Mouse (Mus musculus) MEL (cell line): ENCODE results near the gene Rhof. TPM values are rescaled to one million over a fixed set of nuclear protein-coding genes. Genes with fewer than 3 reads are reported as not detected.
A peak's percentile ranks its signal among the peaks of the same experiment; 100 is the strongest.

Experiments used
- DNase-seq: peaks from one replicate; pipeline ENCODE4 v3.0.0; 2011; ENCODE audit warnings: low read depth, low spot score
- H3K27ac ChIP-seq: 2 replicates; pipeline ENCODE4 v1.5.1; 2012; ENCODE audit warnings: low read depth, mild to moderate bottlenecking, control low read depth, low read length, moderate library complexity; ENCODE audit not compliant: control insufficient read depth
- H3K27me3 ChIP-seq, 2 experiments: fragments of 150-350 bp in 1 of 2; sonication (generic) in 1 of 2; 2 replicates each; pipeline ENCODE4 v1.6.1; 2012; ENCODE audit warnings: low read length in 2 of 2, mild to moderate bottlenecking in 2 of 2, improper control_type of control experiment in 1 of 2, moderate library complexity in 1 of 2; ENCODE audit not compliant: insufficient read depth in 2 of 2, control insufficient read depth in 1 of 2
- H3K36me3 ChIP-seq, 2 experiments: 2 replicates each; pipeline ENCODE4 v1.6.1; 2012 to 2014; ENCODE audit warnings: low read length in 2 of 2, improper control_type of control experiment in 1 of 2, inconsistent platforms in 1 of 2, mild to moderate bottlenecking in 1 of 2; ENCODE audit not compliant: insufficient read depth in 2 of 2, control insufficient read depth in 1 of 2
- H3K4me1 ChIP-seq, 2 experiments: fragments of 150-350 bp in 1 of 2; sonication (generic) in 1 of 2; 2 replicates each; pipeline ENCODE4 v1.6.1; 2012; ENCODE audit warnings: low read length in 2 of 2, improper control_type of control experiment in 1 of 2, mild to moderate bottlenecking in 1 of 2; ENCODE audit not compliant: insufficient read depth in 2 of 2, control insufficient read depth in 1 of 2
- H3K4me3 ChIP-seq, 2 experiments: fragments of 150-350 bp in 1 of 2; sonication (generic) in 1 of 2; 2 replicates each; pipeline ENCODE4 v1.5.1; 2012; ENCODE audit warnings: low read depth in 2 of 2, low read length in 2 of 2, mild to moderate bottlenecking in 2 of 2, moderate library complexity in 2 of 2, control low read depth in 1 of 2, improper control_type of control experiment in 1 of 2; ENCODE audit not compliant: control insufficient read depth in 1 of 2, insufficient read depth in 1 of 2
- H3K79me2 ChIP-seq: 2 replicates; pipeline ENCODE4 v1.6.1; 2012; ENCODE audit warnings: mild to moderate bottlenecking, low read length, moderate library complexity; ENCODE audit not compliant: control insufficient read depth, poor library complexity, insufficient read depth
- H3K9ac ChIP-seq: 2 replicates; pipeline ENCODE4 v1.6.1; 2012; ENCODE audit warnings: low read depth, mild to moderate bottlenecking, control low read depth, low read length, moderate library complexity; ENCODE audit not compliant: control insufficient read depth, poor library complexity, severe bottlenecking
- H3K9me3 ChIP-seq: fragments of 150-350 bp; sonication (generic); replicated peaks from 2 replicates; pipeline ENCODE4 v1.6.1; 2012; ENCODE audit warnings: mild to moderate bottlenecking, low read length, improper control_type of control experiment, moderate library complexity; ENCODE audit not compliant: insufficient read depth
- CTCF ChIP-seq, 3 experiments: IDR thresholded peaks in 2 of 3; conservative IDR thresholded peaks in 1 of 3; 2 replicates each; pipeline ENCODE4 v1.5.1; 2011 to 2012; ENCODE audit warnings: low read length in 3 of 3, low read depth in 2 of 3, mild to moderate bottlenecking in 2 of 3, improper control_type of control experiment in 1 of 3, inconsistent platforms in 1 of 3, mixed read lengths in 1 of 3, moderate library complexity in 1 of 3; ENCODE audit not compliant: control insufficient read depth in 1 of 3, insufficient read depth in 1 of 3, poor library complexity in 1 of 3, severe bottlenecking in 1 of 3
- E2F4 ChIP-seq: IDR thresholded peaks from 2 replicates; pipeline ENCODE4 v1.6.1; 2011; ENCODE audit warnings: low read depth, low read length, improper control_type of control experiment, borderline replicate concordance
- ELF1 ChIP-seq: IDR thresholded peaks from 2 replicates; pipeline ENCODE4 v1.6.1; 2014; ENCODE audit warnings: low read depth, mild to moderate bottlenecking, inconsistent platforms, low read length, improper control_type of control experiment, moderate library complexity
- EP300 ChIP-seq, 2 experiments: IDR thresholded peaks; 2 replicates each; pipeline ENCODE4 v1.6.1; 2011; ENCODE audit warnings: improper control_type of control experiment in 2 of 2, low read length in 2 of 2, low read depth in 1 of 2, mild to moderate bottlenecking in 1 of 2
- JUND ChIP-seq: IDR thresholded peaks from 2 replicates; pipeline ENCODE4 v1.6.1; 2011; ENCODE audit warnings: low read depth, mild to moderate bottlenecking, improper control_type of control experiment, low read length
- MAX ChIP-seq: IDR thresholded peaks from 2 replicates; pipeline ENCODE4 v1.6.1; 2011; ENCODE audit warnings: low read length, improper control_type of control experiment
- MAZ ChIP-seq: IDR thresholded peaks from 2 replicates; pipeline ENCODE4 v1.6.1; 2012; ENCODE audit warnings: low read depth, mild to moderate bottlenecking, inconsistent platforms, low read length, improper control_type of control experiment
- MEF2A ChIP-seq: IDR thresholded peaks from 2 replicates; pipeline ENCODE4 v1.6.1; 2014; ENCODE audit warnings: low read depth, mild to moderate bottlenecking, inconsistent platforms, low read length, improper control_type of control experiment; ENCODE audit not compliant: poor library complexity, insufficient replicate concordance, severe bottlenecking; ENCODE audit errors: extremely low read depth
- MYB ChIP-seq: IDR thresholded peaks from 2 replicates; pipeline ENCODE4 v1.6.1; 2011; ENCODE audit warnings: mild to moderate bottlenecking, low read depth, low read length, improper control_type of control experiment
- MYC ChIP-seq: IDR thresholded peaks from 2 replicates; pipeline ENCODE4 v1.6.1; 2011; ENCODE audit warnings: low read depth, mild to moderate bottlenecking, low read length, improper control_type of control experiment, moderate library complexity
- NELFE ChIP-seq: IDR thresholded peaks from 2 replicates; pipeline ENCODE4 v1.6.1; 2011; ENCODE audit warnings: low read depth, low read length, improper control_type of control experiment
- POLR2AphosphoS2 ChIP-seq: IDR thresholded peaks from 2 replicates; pipeline ENCODE4 v1.6.1; 2011; ENCODE audit warnings: low read length, improper control_type of control experiment
- POLR2AphosphoS5 ChIP-seq: IDR thresholded peaks from 2 replicates; pipeline ENCODE4 v1.6.1; 2012; ENCODE audit warnings: low read depth, borderline replicate concordance, mild to moderate bottlenecking, inconsistent platforms, low read length, moderate library complexity, mixed read lengths
- RAD21 ChIP-seq: IDR thresholded peaks from 2 replicates; pipeline ENCODE4 v1.6.1; 2011; ENCODE audit warnings: mild to moderate bottlenecking, low read depth, low read length, improper control_type of control experiment
- RCOR1 ChIP-seq: IDR thresholded peaks from 2 replicates; pipeline ENCODE4 v1.6.1; 2012; ENCODE audit warnings: low read depth, mild to moderate bottlenecking, inconsistent platforms, low read length, improper control_type of control experiment
- TBP ChIP-seq: IDR thresholded peaks from 2 replicates; pipeline ENCODE4 v1.8.0; 2011; ENCODE audit warnings: low read depth, low read length, improper control_type of control experiment
- UBTF ChIP-seq: IDR thresholded peaks from 2 replicates; pipeline ENCODE4 v1.6.1; 2012; ENCODE audit warnings: low read depth, mild to moderate bottlenecking, inconsistent platforms, low read length, improper control_type of control experiment, moderate library complexity, borderline replicate concordance; ENCODE audit not compliant: insufficient read depth
- ZC3H11A ChIP-seq: IDR thresholded peaks from 2 replicates; pipeline ENCODE4 v1.6.1; 2012; ENCODE audit warnings: low read depth, mild to moderate bottlenecking, inconsistent platforms, low read length, improper control_type of control experiment
- ZKSCAN1 ChIP-seq: IDR thresholded peaks from 2 replicates; pipeline ENCODE4 v1.6.1; 2012; ENCODE audit warnings: low read depth, mild to moderate bottlenecking, inconsistent platforms, low read length, improper control_type of control experiment, moderate library complexity
- ZNF384 ChIP-seq: IDR thresholded peaks from 2 replicates; pipeline ENCODE4 v1.6.1; 2012; ENCODE audit warnings: low read depth, mild to moderate bottlenecking, inconsistent platforms, low read length, improper control_type of control experiment
- polyA plus RNA-seq, 2 experiments: library from polyadenylated mRNA; stranded (reverse) in 1 of 2; unstranded in 1 of 2; fragments of >175 nt in 1 of 2; fragments of >200 nt in 1 of 2; gene quantifications; 2 replicates each; pipeline versions ENCODE4 v1.2.1 to v1.2.4; 2012; ENCODE audit warnings: low replicate concordance in 2 of 2, low read depth in 1 of 2; ENCODE audit not compliant: insufficient read length in 2 of 2, insufficient read depth in 1 of 2, missing spikeins in 1 of 2
- total RNA-seq: library from RNA; depleted of rRNA; stranded (reverse); fragments of 300-350 nt; gene quantifications from 2 replicates; pipeline ENCODE4 v1.2.3, GENCODE M21; 2012

Gene Rhof
- total and polyA plus RNA-seq, 3 experiments, result 2.5 to 10.4 TPM; not detected in 1

- TF ChIP-seq MEF2A (no peak), ZKSCAN1 (no peak), ELF1 (no peak), MAX (no peak), POLR2AphosphoS2 (no peak), MYC (no peak), NELFE (no peak), MYB (no peak), POLR2AphosphoS5 (no peak), JUND (no peak), RCOR1 (no peak), RAD21 (no peak), EP300 (IDR thresholded peaks at IDR 0.05; ENCODE audit: low read depth in 1 of 2, low read length in 2 of 2) (no peak), CTCF (IDR thresholded peaks at IDR 0.05 in 2 of 3, conservative IDR thresholded peaks at IDR 0.05 in 1 of 3; ENCODE audit: control insufficient read depth in 1 of 3, insufficient read depth in 1 of 3, low read depth in 2 of 3, low read length in 3 of 3, poor library complexity in 1 of 3, severe bottlenecking in 1 of 3) (no peak), MAZ (no peak), UBTF (no peak), E2F4 (no peak), ZC3H11A (no peak), TBP (no peak)
- no peaks in the 10 kb centered on the region for H3K9me3 ChIP-seq
- H3K4me1 ChIP-seq, result peaks cover 7 to 17% of the 10 kb centered on the region in 2 experiments; a peak in 3 of 4 replicates
- H3K79me2 ChIP-seq, result no peaks in the 10 kb centered on the region; the same call in 1 of the 2 replicates
- no peak overlapping the region for H3K9ac ChIP-seq
- no peak for DNase-seq
- H3K27ac ChIP-seq, result no peak overlapping the region
- H3K27me3 ChIP-seq, result no peaks in the 10 kb centered on the region
- H3K36me3 ChIP-seq, result peaks cover 0 to 5% of the 10 kb centered on the region in 2 experiments; a peak in 1 of 4 replicates
- H3K4me3 ChIP-seq, result no peak overlapping the region
Measured at GRCm38 (mm10) chr5:123080041-123080440, 52.5 kb downstream of the Rhof start.

GRCm38 (mm10) chr5:123079568-123079967, 52.9 kb downstream of the Rhof start:
- peaks cover 8 to 21% of the 10 kb centered on the region in 2 experiments; a peak in 3 of 4 replicates for H3K4me1 ChIP-seq
- TF ChIP-seq RCOR1 (no peak), ZNF384 (peak; percentile 83)
- TF ChIP-seq, all 39 proteins: peak for 1
- Histone ChIP-seq H3K9ac (no peak overlapping the region), H3K27me3 (no peaks in the 10 kb centered on the region), H3K79me2 (no peaks in the 10 kb centered on the region; the same call in 1 of the 2 replicates), H3K36me3 (peaks cover 0 to 7% of the 10 kb centered on the region in 2 experiments; a peak in 1 of 4 replicates), H3K9me3 (no peaks in the 10 kb centered on the region), H3K27ac (no peak overlapping the region), H3K4me3 (no peak overlapping the region)
- DNase-seq, result no peak
